Comparison of ENCODE assay signal across 8 mouse cellular contexts in the genomic region with DNA sequence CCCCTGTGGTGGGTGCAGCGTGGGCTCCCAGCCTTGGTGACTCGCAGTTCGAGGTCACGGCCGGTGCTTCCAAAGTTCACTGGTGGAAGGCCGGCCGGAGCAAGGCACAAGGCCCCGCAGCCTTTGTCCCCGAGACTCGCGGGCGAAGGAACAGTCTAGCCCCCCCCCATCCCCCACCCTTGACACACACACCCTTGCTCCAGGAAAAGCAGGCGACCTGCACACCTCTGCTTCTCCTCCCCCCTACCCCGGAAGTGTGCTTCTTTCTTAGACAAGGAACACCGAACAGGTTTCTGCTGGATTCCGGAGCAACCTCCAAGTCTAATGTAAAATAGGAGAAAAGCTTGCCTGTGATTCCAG. TPM values are rescaled to one million over a fixed set of nuclear protein-coding genes. Genes with fewer than 3 reads are reported as not detected.
DNase-seq lines count a peak whose midpoint lies in the region; ATAC-seq and TF ChIP-seq lines count a peak whose summit lies in the region.

No protein-coding gene starts in this region.

- H3K9ac ChIP-seq in hindbrain, embryonic 11.5 days (ENCODE audit: low read depth, low read length), result 0 out of 2 replicates have a peak overlapping the region, but pooled peaks have one; percentile 27
- H3K9ac ChIP-seq in limb, embryonic 15.5 days, result no peak overlapping the region

- H3K27me3 ChIP-seq in hindbrain, embryonic 11.5 days (ENCODE audit: control insufficient read depth, insufficient read depth, low read length), result no peaks in the 10 kb centered on the region
- peaks cover 20% of the 10 kb centered on the region for H3K27me3 ChIP-seq in limb, embryonic 15.5 days
- no peaks in the 10 kb centered on the region for H3K27me3 ChIP-seq in small intestine, adult 2 months (ENCODE audit: control insufficient read depth, insufficient read depth, low read length)

- peaks cover 8% of the 10 kb centered on the region for H3K4me1 ChIP-seq in hindbrain, embryonic 11.5 days (replicated peaks; ENCODE audit: control insufficient read depth, insufficient read depth, low read length)
- H3K4me1 ChIP-seq in limb, embryonic 15.5 days, result peaks cover 21% of the 10 kb centered on the region
- peaks cover 2% of the 10 kb centered on the region for H3K4me1 ChIP-seq in small intestine, adult 2 months (ENCODE audit: control insufficient read depth, insufficient read depth, insufficient read length, low read length)

- peak; percentile 6; the same call in 1 of the 2 replicates for ATAC-seq in hindbrain, embryonic 11.5 days (ENCODE audit: low FRiP score)
- no peak for ATAC-seq in limb, embryonic 15.5 days (ENCODE audit: insufficient number of reproducible peaks, low FRiP score, low TSS enrichment, low read depth)

- H3K9me3 ChIP-seq in hindbrain, embryonic 11.5 days (ENCODE audit: control insufficient read depth, low read length), result no peaks in the 10 kb centered on the region
- no peaks in the 10 kb centered on the region for H3K9me3 ChIP-seq in limb, embryonic 15.5 days

- H3K4me3 ChIP-seq in hindbrain, embryonic 11.5 days (ENCODE audit: low read depth, low read length), result peak overlapping the region; percentile 74
- H3K4me3 ChIP-seq in limb, embryonic 15.5 days, result peak overlapping the region; percentile 61
- H3K4me3 ChIP-seq in small intestine, adult 2 months (ENCODE audit: low read depth, low read length), result peak overlapping the region; percentile 83

- TF ChIP-seq CTCF in small intestine, adult 2 months (IDR thresholded peaks at IDR 0.05; ENCODE audit: extremely low read depth, insufficient read length, insufficient replicate concordance, low read depth, low read length), result no peak

- WGBS in hindbrain, embryonic 11.5 days, result 2% methylated on average over 15 of the region's 16 CpGs
- WGBS in limb, embryonic 15.5 days, result 12% methylated on average over 16 of the region's 16 CpGs
- WGBS in small intestine, adult 2 months, result 3% methylated on average over 16 of the region's 16 CpGs

- peak; percentile 17 for DNase-seq in adrenal gland, postnatal 25 days
- no peak for DNase-seq in adrenal gland, adult 8-10 months
- DNase-seq in R1 (ENCODE audit: low read depth, low spot score), result peak; percentile 96
- DNase-seq in hindbrain, embryonic 11.5 days (ENCODE audit: low spot score), result no peak
- no peak for DNase-seq in spleen, adult 18-20 months
- no peak for DNase-seq in gastrocnemius, adult 8-10 months (ENCODE audit: low spot score in 2 of 2)

- H3K27ac ChIP-seq in hindbrain, embryonic 11.5 days (ENCODE audit: low read depth, low read length), result no peak overlapping the region
- H3K27ac ChIP-seq in limb, embryonic 15.5 days, result peak overlapping the region; percentile 12; the same call in 1 of the 2 replicates
- peak overlapping the region; percentile 96 for H3K27ac ChIP-seq in small intestine, adult 2 months (ENCODE audit: insufficient read depth, low read depth, low read length)

- no peaks in the 10 kb centered on the region for H3K36me3 ChIP-seq in hindbrain, embryonic 11.5 days (ENCODE audit: control insufficient read depth, insufficient read depth, low read length)
- H3K36me3 ChIP-seq in limb, embryonic 15.5 days, result no peaks in the 10 kb centered on the region
- no peaks in the 10 kb centered on the region for H3K36me3 ChIP-seq in small intestine, adult 2 months (ENCODE audit: control insufficient read depth, insufficient read depth, low read length)

- TF ChIP-seq POLR2A in small intestine, adult 2 months (IDR thresholded peaks at IDR 0.05; ENCODE audit: low read depth, low read length), result no peak

- peak overlapping the region; percentile 98 for H3K4me2 ChIP-seq in hindbrain, embryonic 11.5 days (replicated peaks; ENCODE audit: low read depth, low read length)
- H3K4me2 ChIP-seq in limb, embryonic 15.5 days, result peak overlapping the region; percentile 100

RNA-seq across cellular contexts. Expression of gene Plekha7, which starts 0.4 kb away (rescaled TPM):
- 16.9 and 28.0 TPM in 2 replicates for total RNA-seq in adrenal gland, postnatal 25 days (2021)
- total RNA-seq in adrenal gland, adult 8-10 months (2022), result 10 to 100 TPM; 13.4 to 34.3 (median 26.8) TPM
- 8.4 and 8.8 TPM in 2 replicates for polyA plus RNA-seq in hindbrain, embryonic 11.5 days (2014; fragmentation: Nextera tagmentation; extraction: Ambion mirVana)
- 13.8 and 15.3 TPM in 2 replicates for polyA plus RNA-seq in limb, embryonic 15.5 days (2015; fragmentation: Nextera tagmentation; extraction: Ambion mirVana)
- 18.8 and 38.2 TPM in 2 replicates for polyA plus RNA-seq in small intestine, adult 2 months (2012; rRNA removed)
- total RNA-seq in gastrocnemius, adult 8-10 months (2022), result 1 to 10 TPM in 3 of 4 experiments, under 1 TPM in 1; 0.51 to 2.6 (median 1.4) TPM

RNA-seq across cellular contexts. Expression of gene Rps13, which starts 25.4 kb away (rescaled TPM):
- total RNA-seq in adrenal gland, postnatal 25 days (2021), result 351 and 444 TPM in 2 replicates
- 100 to 1,000 TPM; 356 to 474 (median 418) TPM for total RNA-seq in adrenal gland, adult 8-10 months (2022)
- polyA plus RNA-seq in hindbrain, embryonic 11.5 days (2014; fragmentation: Nextera tagmentation; extraction: Ambion mirVana), result 749 and 752 TPM in 2 replicates
- polyA plus RNA-seq in limb, embryonic 15.5 days (2015; fragmentation: Nextera tagmentation; extraction: Ambion mirVana), result 663 and 783 TPM in 2 replicates
- polyA plus RNA-seq in small intestine, adult 2 months (2012; rRNA removed), result 15.1 and 40.2 TPM in 2 replicates
- total RNA-seq in gastrocnemius, adult 8-10 months (2022), result 100 to 1,000 TPM; 211 to 298 (median 263) TPM

Comparison
In these comparisons a context has a peak if more than half of its experiments do, and no peak if none do; other contexts are left out.
1. DNase-seq: peak in adrenal gland, postnatal 25 days (single experiment) and R1 (single experiment); none in adrenal gland, adult 8-10 months (single experiment), hindbrain, embryonic 11.5 days (single experiment), spleen, adult 18-20 months (0 of 2) and gastrocnemius, adult 8-10 months (0 of 2).
2. Peak in every context shown above with its lines, with median percentiles within 50 percentile points of each other: H3K4me3 ChIP-seq.